ENCODE assay signal across 9 mouse cellular contexts in the genomic region with DNA sequence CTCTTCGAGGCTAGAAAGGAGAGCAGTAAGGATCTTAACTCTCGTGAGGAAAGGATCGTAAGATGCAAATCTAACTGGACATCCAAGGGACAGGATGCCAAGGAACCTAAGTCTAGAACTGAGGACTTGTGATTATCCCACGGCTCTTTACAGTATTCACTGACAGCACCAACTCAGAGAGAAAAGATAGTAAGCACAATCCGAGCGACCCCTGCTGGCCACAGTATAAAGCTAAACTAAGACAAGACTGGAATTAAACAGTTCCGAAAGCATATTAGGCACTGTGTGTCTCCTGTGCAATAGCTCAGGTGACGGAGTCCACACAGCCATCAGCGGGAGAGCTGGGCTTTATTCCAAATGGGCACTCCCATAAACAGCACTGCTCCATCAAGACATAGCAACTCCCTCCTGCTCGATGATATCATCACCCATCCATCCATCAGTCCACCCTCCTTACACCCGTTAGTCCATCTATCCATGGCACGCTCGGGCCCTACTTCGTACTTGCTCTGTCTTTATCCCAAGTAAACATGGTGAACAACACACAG. TPM values are rescaled to one million over a fixed set of nuclear protein-coding genes. Genes with fewer than 3 reads are reported as not detected.
DNase-seq lines count a peak whose midpoint lies in the region; ATAC-seq lines count a peak whose summit lies in the region.
"Had no signal": no experiment of that assay in that cellular context is flagged by ENCODE, and none has a peak within 500 bp of the region (broad histone marks: within the 10 kb centered on the region; RNA-seq: fewer than 3 reads in every experiment).

No protein-coding gene starts in this region.

- ATAC-seq in liver, embryonic 12.5 days, result no peak

- intact Hi-C loops in left cerebral cortex, postnatal 4 days (cut with DNase I), result loop anchor here (5.0 to 10.0 kb wide), 2 partner anchors 100 to 192 kb away; a partner anchor contains a TSS

- H3K27ac ChIP-seq in liver, embryonic 12.5 days, result no peak overlapping the region
- H3K27ac ChIP-seq: embryonic facial prominence, embryonic 15.5 days had no signal

- H3K4me2 ChIP-seq in liver, embryonic 12.5 days, result no peak overlapping the region
- H3K4me2 ChIP-seq: embryonic facial prominence, embryonic 15.5 days had no signal

- no peak overlapping the region for H3K9ac ChIP-seq in liver, embryonic 12.5 days
- H3K9ac ChIP-seq: embryonic facial prominence, embryonic 15.5 days had no signal

- H3K27me3 ChIP-seq in liver, embryonic 12.5 days (replicated peaks), result no peaks in the 10 kb centered on the region
- H3K27me3 ChIP-seq: embryonic facial prominence, embryonic 15.5 days had no signal

- H3K4me1 ChIP-seq in liver, embryonic 12.5 days, result peaks cover 16% of the 10 kb centered on the region

- WGBS in liver, embryonic 12.5 days (ENCODE audit: insufficient replicate concordance), result 46% methylated on average over 14 of the region's 14 CpGs

- H3K9me3 ChIP-seq in liver, embryonic 12.5 days (replicated peaks), result no peaks in the 10 kb centered on the region
- H3K9me3 ChIP-seq: embryonic facial prominence, embryonic 15.5 days had no signal

- DNase-seq in liver, result peak; percentile 74
- peak; percentile 87 for DNase-seq in brain, adult 2 months (ENCODE audit: low read depth, low spot score)
- peak; percentile 72 for DNase-seq in fibroblast of lung, adult 2 months (ENCODE audit: low read depth)
- DNase-seq in hindlimb bud, embryonic 11.5 days (ENCODE audit: extremely low spot score, low read depth, low spot score), result peak; percentile 52
- DNase-seq in left cerebral cortex, postnatal 4 days, result peak; percentile 89
- peak; percentile 74 for DNase-seq in ovary, postnatal 14 days (ENCODE audit: low spot score)
- DNase-seq in thymus, postnatal 10 days (ENCODE audit: low spot score in 2 of 2), result peak; percentile 34 to 67

- H3K36me3 ChIP-seq in liver, embryonic 12.5 days, result peaks cover 3% of the 10 kb centered on the region; the same call in 1 of the 2 replicates
- H3K36me3 ChIP-seq: embryonic facial prominence, embryonic 15.5 days had no signal

- H3K4me3 ChIP-seq in liver, embryonic 12.5 days, result no peak overlapping the region
- H3K4me3 ChIP-seq: embryonic facial prominence, embryonic 15.5 days had no signal

RNA-seq across cellular contexts. Expression of a gene that starts 5.2 kb away (rescaled TPM):
- 32.7 and 38.8 TPM in 2 replicates for polyA plus RNA-seq in liver, embryonic 12.5 days (2016; fragmentation: Nextera tagmentation; extraction: Ambion mirVana)
- 10 to 100 TPM; 28.1 to 29.2 TPM for total RNA-seq in left cerebral cortex, postnatal 4 days (2021)

RNA-seq across cellular contexts. Expression of a gene that starts 5.5 kb away (rescaled TPM):
- polyA plus RNA-seq in liver, embryonic 12.5 days (2016; fragmentation: Nextera tagmentation; extraction: Ambion mirVana), result 5.4 and 5.8 TPM in 2 replicates
- total RNA-seq in left cerebral cortex, postnatal 4 days (2021), result 1 to 10 TPM; 5.4 to 6.1 TPM
